Mouse (Mus musculus): Measurements from ENCODE around the gene Ttc7b.

DNA sequence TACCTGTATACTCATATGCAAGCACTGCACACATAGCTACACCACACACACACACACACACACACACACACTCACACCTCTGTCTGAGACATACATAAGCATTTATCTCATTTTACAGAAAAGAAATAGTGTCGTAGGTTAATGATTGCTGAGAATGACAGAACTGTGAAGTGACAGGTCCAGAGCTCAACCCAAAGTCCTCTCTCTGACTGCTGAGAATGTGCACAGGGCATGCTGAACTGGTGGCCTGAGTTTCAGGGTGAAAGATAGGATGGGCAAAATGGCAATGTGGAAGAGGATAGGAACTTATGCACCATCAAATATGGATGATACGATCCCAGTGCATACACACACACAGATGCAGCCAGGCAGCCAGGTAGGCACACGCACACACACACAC, 120.5 kb downstream of the Ttc7b start:
- TF ChIP-seq MAFK (IDR thresholded peaks at IDR 0.05; ENCODE audit: borderline replicate concordance, low read depth, low read length) (no peak), CTCF (IDR thresholded peaks at IDR 0.05 in 2 of 3, conservative IDR thresholded peaks at IDR 0.05 in 1 of 3; ENCODE audit: control insufficient read depth in 1 of 3, insufficient read depth in 1 of 3, low read depth in 2 of 3, low read length in 3 of 3, poor library complexity in 1 of 3, severe bottlenecking in 1 of 3) (no peak), NELFE (IDR thresholded peaks at IDR 0.05; ENCODE audit: low read depth, low read length) (no peak), EP300 (IDR thresholded peaks at IDR 0.05; ENCODE audit: low read depth in 1 of 2, low read length in 2 of 2) (no peak), MYB (IDR thresholded peaks at IDR 0.05; ENCODE audit: low read depth, low read length) (no peak)
